Mouse (Mus musculus) MEL-GATA-1-ER (cell line): ENCODE results near the gene BC030499.
"Not testable (repeated sequence)": the region's sequence is repeated elsewhere in the genome, so short reads cannot be mapped to it uniquely, and the experiment has no call there.

Source experiments
- DNase-seq: peaks from one replicate; pipeline ENCODE4 v3.0.0-alpha.2; 2012; ENCODE audit warnings: low read depth; ENCODE audit errors: extremely low read depth

Gene BC030499

DNA sequence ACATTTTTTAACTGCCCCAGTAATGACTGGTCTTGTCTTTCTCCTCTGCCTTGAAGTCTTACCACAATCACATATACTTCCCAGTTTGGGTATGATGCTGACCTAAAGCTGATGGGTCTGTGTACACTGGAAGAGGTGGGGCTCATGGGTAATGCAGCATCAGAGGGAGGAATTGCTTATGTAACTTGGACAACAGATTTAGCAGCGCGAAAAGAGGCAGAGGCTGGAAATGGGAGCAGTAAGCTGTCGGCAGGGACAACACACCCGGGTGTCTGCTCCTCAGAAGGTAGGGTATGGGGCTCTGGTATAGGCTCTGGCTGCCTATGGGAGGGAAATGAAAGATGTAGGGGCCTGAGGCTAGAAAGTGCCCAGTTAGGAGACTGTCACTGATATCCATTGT, at the start of gene BC030499:
Gene BC030499 (plus strand): TSS at position 188 of the 400 bp plus-strand sequence.
- DNase-seq = no peak

DNA sequence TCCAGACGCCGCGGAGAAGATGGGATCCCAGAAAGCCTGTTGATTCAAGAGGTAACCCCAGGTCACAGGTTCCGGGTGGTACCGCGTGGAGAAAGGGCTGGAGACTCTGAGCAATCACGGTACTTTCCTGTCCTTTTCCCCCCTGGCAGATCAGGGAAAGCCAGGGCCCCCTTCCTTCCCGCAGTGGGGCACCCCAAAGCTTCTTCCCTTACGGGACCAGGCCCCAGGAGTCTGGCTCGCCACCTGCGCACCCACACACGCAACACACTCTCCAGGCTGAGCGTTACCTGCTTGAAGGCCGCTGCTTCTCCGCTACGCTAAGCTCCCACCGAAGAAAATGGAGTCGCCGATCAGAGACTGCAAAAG, 45.4 kb upstream of the BC030499 start:
- no peak for DNase-seq

DNA sequence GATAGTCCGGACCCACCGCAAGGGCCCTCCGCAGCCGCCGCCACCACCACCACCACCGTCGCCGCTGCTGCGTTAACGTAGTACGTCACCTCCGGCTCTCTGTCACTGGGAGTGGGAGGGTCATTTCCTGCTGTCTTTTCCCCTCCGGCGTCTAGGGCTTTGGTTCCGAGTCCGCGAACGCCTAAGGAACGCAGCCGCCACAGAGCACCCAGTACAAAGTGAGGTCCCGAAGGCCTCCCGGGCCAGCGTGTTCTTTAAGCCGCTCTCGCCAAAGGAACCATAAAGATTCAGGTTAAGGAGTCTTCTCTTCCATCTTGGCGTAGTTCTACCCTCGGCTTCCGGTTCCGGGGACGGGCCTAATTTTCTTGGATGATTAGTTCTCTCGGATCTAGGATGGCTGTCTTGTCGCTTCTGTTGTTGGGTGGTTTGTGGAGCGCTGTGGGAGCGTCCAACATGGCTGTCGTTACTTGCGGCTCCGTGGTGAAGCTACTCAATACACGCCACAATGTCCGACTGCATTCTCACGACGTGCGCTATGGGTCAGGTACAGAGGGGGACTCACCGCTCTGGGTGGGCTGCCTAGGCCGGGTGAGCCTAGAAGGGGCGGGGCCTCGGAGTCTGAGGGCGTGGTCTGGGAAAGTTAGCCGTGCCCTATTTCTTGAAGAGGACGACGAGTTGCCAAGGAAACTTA, 44.9 kb upstream of the BC030499 start, which contains the start of the genes Sdf2 and Supt6:
Gene Sdf2 (plus strand): TSS at position 120 of the 691 bp plus-strand sequence.
Gene Supt6 (minus strand): TSS at position 361 of the 691 bp plus-strand sequence.
- DNase-seq = peak; percentile 86

DNA sequence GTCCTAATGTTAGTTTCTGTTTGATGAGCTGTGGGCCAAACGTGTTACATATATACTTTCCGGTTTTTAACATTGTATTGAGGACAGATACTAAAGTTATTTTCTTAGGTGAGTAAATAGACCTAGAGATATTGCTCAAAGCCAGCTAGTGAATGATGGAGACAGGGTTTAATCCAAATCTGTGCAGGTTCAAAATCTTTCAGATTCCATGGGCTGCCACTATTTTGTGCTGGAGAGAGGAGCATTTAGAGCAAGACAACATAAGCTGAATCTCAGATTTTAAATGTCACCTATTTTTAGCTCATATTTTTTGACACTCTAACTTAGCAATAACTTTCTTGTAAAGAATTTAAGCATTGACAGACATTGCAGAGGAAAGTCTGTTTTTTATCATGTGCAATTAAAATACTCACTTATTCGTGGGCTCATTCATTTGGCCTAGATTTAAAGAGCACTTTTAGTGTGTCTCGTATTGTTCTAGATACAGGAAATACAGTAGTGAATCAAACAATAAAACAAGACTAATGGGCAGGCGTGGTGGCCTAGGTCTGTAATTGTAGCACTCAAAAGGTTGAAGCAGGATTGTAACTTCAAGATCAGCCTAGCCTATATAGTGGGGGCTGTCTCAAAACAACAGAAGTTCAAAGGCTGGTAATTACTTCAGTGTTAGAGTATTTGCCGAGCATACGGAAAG, 44.2 kb upstream of the BC030499 start:
- DNase-seq = no peak

DNA sequence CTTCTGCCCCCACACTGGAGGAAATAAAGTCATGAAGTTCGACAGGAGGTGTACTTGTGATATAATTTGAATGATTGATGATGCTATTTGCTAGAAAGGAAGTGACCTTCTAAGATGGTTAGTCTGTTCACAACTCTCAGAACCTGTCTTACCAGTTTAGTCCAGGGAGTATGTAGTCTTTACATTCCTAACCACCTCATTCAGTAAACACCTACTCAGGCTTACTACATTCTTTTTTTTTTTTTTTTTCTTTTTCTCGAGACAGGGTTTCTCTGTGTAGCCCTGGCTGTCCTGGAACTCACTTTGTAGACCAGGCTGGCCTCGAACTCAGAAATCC, 43.7 kb upstream of the BC030499 start:
- no peak for DNase-seq

DNA sequence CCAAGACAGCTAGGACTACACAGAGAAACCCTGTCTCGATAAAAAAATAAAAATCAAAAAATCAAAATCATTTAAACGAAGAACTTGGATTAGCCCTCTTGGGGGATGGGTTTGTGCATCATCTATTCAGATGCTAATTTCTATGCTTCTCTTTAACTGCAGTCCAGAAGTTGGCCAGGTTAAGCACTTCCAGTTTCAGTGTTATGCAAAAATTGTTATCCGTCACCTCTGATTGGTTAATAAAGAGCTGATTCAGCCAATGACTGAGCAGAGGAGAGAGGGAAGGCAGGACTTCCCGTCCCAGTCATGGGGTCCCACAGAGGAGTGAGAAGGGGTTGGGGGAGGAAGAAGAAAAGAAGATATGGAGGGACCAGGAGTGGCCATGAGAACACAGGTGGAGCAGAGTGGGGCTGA, 42.9 kb upstream of the BC030499 start:
- peak; percentile 91 for DNase-seq

DNA sequence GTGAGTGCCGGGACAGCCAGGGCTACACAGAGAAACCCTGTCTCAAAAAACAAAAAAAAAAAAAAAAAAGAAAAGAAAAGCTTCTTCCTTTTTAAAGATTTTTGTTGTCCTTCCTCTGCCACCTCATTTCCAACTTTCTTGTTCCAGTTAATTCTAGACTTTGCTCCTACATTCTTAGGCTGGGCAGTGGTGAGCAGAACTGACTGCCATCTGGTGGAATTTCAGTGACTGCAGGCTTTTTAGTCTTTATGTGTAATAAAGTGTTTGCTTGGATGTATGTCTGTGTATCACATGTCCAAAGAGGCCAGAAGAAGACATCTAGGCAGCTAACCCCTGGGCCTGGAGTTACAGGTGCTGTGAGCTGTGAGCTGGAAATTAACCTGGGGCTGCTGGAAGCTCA, 34.0 kb upstream of the BC030499 start:
- no peak for DNase-seq

DNA sequence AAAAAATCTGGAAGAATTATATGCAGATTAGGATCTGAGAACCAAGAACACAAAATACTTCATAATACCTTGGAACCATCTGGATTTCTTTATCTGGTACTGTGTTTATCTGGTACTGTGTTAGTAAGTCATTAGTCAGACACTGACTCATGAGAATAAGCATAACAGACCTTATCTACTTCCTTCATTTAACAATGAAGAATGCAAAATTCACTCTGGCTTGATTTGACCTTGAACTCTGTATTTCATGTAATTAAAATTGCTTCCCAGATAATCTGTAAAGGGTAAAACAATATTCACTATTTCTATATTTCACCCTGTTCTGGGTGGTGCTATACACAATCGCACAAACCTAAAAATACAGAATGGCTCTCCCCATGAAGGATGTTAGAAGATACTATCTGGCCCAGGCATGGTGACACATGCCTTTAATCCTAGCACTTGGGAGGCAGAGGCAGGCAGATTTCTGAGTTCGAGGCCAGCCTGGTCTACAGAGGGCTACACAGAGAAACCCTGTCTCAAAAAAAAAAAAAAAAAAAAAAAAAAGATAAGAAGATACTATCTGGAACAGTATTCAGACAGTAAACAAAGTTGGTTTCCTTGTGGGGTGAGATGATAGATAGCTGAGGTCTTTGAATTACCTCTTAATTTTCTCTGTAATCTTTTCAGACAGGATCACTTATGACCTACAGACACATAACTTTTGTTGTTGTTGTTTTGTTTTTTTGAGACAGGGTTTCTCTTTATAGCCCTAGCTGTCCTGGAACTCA, 30.0 kb upstream of the BC030499 start:
- no peak for DNase-seq

DNA sequence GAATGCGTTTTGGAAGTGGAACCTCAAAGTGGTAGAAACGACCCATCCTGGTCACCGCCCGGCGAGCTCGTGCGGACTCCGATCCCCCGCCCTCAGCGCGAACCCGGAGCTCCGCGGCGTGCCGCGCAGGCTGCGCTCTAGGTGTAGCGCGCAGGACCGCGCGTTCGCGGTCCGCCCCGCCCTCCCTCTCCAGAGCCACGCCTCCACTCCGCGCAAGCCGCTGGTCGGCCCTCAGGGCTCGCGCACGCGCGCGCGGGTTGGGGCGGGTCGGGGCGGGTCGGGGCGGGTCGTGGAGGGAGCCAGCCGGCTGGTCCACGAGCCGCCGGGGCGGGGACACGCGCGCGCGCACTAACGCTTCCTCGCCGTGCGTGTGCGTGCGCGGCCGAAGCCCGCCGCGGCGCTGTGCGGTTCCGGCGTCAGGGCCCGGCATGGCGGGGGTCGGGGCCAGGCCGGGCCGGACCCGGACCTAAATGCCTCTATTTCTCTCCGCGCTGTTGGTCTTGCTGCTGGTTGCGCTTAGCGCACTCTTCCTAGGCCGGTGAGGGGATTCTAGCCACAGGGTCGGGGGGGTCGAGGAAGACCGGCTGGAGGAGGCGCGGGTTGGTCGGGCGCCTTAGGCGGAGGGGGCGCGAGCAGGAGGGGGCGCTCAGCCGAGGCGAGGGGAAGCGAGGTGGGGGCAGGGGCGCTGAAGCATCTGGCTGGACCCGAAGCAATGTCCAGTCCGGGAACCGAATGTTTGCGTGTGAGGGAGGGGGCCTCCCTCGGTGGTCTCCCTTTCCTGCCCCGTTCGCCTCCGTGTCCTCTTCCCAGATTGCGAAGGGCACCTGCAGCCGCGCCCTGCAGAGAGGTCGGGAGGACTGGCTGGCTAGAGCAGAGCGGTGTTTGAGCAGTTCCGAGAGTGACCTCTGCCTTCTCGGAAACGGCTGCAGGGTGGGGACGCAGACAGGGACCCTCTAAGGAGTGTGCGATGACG, 29.0 kb upstream of the BC030499 start, which contains the start of gene 2610507B11Rik:
Gene 2610507B11Rik (plus strand): TSS at position 373 of the 973 bp plus-strand sequence.
- DNase-seq = peak; percentile 61

DNA sequence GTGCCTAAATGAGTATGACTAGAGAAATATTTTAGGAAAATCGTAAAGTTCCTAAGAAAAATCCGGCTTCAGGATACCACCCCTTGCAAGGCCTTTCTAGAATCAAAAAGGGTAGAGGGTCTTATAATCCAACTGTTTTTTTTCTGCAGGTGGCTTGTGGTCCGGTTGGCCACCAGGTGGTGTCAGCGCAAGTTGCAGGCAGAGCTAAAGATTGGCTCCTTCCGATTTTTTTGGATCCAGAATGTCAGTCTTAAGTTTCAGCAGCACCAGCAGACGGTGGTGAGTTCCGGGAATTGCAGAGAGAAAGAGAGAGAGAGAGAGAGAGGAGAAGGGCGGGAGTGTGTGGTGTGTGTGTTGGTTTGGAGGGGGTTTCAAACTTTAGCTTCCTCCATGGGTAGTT, 28.1 kb upstream of the BC030499 start:
- DNase-seq = peak; percentile 66

DNA sequence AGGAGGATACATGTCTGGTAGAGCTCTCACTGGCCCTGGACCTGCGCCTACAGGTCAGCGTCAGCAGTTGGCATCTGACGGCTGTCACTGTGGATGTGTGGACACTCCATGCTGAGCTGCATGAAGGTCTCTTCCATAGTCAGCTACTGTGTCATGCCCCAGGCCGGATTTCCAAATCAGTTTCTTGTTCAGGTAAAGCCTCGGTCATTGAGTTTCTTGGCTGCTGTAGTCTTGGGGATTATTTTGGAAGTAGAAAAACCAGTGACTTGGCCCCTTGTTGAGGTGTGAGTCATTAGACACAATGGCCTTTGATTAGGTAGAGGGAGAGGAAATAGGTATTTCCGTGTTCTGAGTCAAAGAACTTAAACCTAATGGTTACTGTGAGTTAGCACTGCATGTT, 25.1 kb upstream of the BC030499 start:
- no peak for DNase-seq

DNA sequence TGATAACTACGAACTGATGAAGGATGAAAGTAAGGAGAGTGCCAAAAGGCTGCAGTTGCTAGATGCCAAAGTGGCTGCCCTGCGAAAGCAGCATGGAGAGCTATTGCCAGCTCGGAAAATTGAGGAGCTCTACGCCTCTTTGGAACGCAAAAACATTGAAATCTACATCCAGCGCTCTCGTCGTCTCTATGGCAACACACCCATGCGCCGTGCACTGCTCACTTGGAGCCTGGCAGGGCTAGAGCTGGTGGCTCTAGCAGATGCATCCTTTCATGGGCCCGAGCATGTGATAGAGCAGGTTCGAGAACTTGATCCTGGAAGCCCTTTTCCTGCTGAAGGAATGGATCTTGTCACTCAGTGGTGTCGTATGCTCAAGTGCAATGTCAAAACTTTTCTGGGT, 18.7 kb upstream of the BC030499 start:
- no peak for DNase-seq

DNA sequence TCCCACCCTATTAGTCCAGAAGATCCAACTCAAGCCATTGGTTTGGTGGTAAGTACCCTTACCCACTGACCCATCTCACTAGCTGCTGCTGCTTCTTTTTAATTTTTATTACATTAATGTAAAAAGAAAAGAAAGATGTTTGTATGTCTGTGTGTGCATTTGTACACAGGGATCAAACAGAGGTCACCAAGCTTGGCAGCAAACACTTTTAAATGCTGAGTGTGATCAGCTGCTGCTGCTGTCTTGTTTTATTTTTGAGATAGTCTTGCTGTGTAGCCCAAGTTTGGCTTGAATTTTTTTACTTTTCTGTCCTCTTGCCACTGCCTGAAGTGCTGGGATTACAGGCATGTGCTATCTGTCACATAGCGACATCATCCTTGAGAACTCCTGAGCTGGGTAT, 15.0 kb upstream of the BC030499 start:
- no peak for DNase-seq

DNA sequence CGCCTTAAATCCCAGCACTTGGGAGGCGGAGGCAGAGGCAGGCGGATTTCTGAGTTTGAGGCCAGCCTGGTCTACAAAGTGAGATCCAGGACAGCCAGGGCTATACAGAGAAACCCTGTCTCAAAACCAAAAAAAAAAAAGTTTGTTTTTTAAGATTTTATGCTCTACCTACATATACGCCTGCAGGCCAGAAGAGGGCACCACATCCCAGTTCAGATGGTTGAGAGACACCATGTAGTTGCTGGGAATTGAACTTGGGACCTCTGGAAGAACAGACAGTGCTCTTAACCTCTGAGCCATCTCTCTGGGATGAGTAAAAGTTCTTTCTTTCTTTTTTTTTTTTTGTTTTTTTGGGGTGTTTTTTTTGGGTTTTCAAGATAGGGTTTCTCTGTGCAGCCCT, 14.5 kb upstream of the BC030499 start:
- DNase-seq = not testable (repeated sequence)

DNA sequence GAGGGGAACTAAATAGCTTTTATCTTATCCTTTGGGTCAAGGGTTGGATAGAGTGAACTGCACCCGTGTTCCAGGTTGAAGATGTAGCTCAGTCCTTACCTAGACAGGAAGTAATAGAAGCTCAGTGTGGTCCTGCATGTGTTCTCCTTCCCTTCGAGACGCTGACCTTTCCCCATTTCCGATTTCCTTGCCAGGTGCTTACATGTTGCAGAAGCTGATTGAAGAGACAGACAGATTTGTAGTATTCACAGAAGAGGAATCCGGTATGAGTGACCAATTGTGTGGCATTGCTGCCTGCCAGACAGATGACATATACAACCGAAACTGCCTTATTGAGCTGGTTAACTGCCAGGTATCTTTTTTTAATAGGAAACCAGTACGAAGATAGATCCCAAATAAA, 11.8 kb upstream of the BC030499 start:
- DNase-seq = no peak

DNA sequence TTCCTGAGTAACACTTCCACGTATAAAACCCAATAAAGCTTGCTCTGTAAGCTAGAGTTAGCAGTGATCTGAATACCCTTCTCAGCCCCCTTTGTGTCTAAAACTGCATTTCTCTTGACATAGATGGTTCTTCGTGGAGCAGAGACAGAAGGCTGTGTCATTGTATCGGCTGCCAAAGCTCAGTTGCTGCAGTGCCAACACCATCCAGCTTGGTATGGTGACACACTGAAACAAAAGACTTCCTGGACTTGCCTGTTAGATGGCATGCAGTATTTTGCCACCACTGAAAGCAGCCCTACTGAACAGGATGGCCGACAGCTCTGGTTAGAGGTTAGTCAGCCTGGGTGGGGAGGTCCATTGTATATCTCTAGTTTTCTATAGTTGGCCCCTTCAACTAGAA, 11.1 kb upstream of the BC030499 start:
- no peak for DNase-seq

DNA sequence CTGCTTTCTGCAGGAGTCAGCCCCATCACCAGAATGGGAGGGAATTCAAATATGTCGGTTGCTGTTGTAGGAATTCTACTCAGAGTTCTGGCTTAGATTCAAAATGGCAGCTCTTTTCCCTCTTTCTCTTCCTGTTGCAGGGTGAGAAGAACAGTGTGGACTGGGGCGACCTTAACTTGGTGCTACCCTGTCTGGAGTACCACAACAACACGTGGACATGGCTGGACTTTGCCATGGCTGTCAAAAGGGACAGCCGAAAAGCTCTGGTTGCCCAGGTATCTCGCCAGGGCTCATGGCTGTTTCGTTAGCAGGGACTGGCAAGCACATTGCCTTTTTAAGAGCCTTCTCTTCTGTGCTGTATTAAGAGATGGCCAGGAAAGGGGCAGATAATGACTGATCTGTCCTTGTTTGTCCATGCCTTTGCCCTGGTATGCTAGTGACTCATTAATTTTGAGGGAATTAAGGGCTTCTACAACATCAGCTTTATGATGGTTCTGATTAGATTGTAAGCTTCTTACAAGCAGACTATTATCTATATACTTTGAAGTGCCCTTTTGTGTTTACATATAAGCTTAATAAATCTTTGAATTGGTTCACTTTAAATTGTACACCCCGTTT, 1.4 kb upstream of the BC030499 start:
- DNase-seq = no peak

DNA sequence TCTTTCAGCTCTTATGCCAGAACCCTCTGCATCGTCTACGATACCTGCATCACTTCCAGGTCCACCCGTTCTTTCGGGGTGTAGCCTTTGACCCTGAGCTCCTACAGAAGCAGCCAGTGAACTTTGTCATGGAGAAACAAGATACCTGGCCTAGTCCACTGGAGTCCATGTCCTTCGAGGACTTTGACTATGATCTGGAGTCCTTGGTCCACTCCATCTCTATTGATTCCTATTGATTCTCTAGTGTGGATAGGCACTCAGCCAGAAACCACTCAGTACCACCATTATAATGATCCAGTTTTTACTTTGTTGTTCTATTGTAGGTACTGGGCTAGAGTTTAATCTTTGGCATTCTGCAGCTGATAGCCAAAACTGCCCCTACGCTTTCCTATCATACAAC, 3.9 kb downstream of the BC030499 start:
- no peak for DNase-seq

DNA sequence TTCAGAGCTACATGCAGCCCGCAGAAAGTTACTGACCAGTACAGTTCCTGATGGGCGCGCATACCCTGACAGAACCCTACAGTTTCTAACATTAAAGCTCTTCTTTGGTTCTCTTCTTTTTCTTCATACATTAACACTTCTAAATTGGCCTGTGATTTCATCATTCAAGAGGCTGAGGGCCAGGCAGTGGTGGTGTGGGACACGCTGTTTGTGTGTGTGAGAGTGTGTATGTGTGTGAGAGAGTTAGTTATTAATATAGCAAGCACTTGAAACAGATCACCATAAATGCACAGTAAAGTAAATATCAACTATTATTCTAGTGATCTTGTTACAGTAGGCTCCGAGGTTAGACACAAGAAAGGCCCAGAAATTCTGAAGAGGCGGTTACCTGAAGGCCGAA, 10.3 kb downstream of the BC030499 start:
- DNase-seq = no peak

DNA sequence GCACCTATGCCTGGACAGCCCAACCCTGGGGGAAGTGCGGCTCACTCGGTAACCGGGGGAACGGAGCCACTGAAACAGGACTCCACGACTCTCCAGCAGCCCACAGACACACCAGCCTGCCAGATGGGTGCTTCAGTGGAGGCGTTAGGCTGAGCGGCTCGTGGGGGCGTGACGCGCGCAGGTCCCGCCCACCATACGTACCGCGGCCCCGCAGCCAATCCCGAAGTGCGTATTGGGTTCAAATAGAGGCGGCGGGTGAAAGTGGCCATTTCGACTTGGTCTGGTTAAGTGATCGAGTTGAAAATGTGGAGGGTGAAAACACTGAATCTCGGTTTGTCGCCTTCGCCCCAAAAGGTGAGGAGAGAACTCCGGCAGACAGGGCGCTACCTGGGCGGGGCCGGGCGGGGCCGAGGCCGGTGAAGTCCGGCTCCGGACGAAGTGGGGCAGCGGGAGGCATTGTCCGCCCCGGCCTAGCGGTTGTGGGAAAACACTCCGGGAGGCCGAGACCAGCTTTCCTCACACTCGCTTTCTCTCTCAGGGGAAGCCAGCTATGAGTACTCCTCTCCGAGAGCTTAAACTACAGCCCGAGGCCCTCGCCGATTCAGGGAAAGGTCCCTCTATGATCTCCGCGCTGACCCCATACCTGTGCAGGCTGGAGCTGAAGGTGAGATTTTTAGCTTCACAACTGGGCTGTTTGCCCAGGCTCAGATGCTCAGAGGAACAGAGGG, 10.9 kb downstream of the BC030499 start, which contains the start of gene Spag5:
Gene Spag5 (plus strand): TSS at position 173 of the 728 bp plus-strand sequence.
- DNase-seq = peak; percentile 73
